Mouse (Mus musculus) left cerebral cortex, postnatal 10 days (tissue): ENCODE results near the gene Catsperb. TPM values are rescaled to one million over a fixed set of nuclear protein-coding genes. Genes with fewer than 3 reads are reported as not detected.
"Not testable (repeated sequence)": the region's sequence is repeated elsewhere in the genome, so short reads cannot be mapped to it uniquely, and the experiment has no call there.

Experiments
- DNase-seq, 2 experiments: peaks; one replicate each; pipeline ENCODE4 v3.0.0; 2021 to 2022; ENCODE audit warnings: low spot score in 2 of 2, mixed read lengths in 1 of 2; ENCODE audit errors: extremely low spot score in 1 of 2
- intact Hi-C: fragments of 180-260 bp; cut with DNase I; formaldehyde crosslinking; loops from one replicate; pipeline ENCODE4 v1.15.1; 2025
- microRNA-seq: library from miRNA; unstranded; fragments of <30 nt; microRNA quantifications from one replicate; pipeline ENCODE4 v1.2.0, GENCODE M21; 2022
- total RNA-seq, 2 experiments: library from RNA; stranded (reverse); gene quantifications; 2 replicates each; pipeline ENCODE4 v1.2.3; 2021

Catsperb gene
- total RNA-seq, result not detected

DNA sequence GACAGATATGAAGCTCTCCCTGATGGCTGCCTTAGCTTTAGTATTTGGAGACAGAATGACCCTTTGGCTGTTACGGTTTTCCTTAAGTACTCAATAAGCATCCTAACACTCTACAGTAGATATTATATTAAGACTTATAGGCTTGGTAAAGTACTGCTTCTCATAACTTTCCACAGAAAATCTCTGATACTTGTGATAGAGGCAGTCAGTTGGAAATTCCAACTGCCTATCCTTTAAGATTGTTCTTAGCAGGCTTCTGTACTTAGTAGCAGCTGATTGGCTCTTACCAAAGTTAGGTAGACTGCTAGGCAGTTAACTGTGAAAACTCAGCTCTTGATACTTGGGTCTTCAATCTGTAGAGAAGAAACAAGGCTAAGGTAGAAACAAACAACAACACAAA lies at the start of gene Catsperb:
Gene Catsperb (plus strand): TSS at position 301 of the 400 bp plus-strand sequence.
- intact Hi-C loops, DNase-seq: not testable (repeated sequence)

GRCm38 (mm10) chr12:101361468-101361867 lies 43.0 kb upstream of the Catsperb start:
- intact Hi-C loops, result loop anchor here (5.0 kb wide), 1 partner anchor 239 kb away; no protein-coding TSS in a partner anchor
- peak in 1 of 2 experiments; percentile 0 for DNase-seq

- DNase-seq, intact Hi-C loops: not testable (repeated sequence)
These were observed 23.0 kb upstream of the Catsperb start for GRCm38 (mm10) chr12:101381460-101381859.

DNA sequence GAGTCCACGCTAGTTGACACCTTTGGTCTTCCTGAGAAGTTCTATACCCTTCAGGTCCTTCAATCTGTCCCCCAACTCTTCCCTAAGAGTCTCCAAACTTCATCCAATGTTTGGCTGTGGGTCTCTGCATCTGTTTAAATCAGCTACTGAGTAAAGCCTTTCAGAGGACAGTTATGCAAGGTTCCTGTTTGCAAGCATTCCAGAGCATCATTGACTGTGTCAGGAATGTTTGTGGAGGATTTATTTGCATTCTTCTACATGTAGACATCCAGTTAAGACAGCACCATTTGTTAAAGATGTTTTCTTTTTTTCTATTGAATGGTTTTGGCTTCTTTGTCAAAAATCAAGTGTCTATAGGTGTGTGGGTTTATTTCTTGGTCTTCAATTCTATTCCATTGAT lies 21.7 kb downstream of the Catsperb start:
- intact Hi-C loops, result no loop called here
- DNase-seq, result no peak

DNA sequence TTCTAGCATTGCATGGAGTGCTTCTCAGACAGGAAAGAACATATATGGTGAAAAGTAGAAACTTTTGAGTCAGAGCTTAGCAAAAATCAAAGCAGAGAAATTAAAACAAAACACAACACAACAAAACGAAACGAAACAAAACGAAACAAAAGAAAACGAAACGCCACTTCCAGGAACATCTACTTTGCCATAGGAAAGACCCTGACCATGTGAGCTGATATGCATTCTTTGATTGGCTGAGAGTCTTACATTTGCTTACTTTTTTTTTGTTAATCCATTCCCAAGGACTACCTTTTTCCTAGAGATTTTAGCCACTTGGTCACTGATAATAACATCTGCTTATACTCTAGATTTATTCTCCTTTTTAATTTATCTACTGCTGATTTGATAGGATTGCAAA lies 57.6 kb downstream of the Catsperb start:
- intact Hi-C loops, result no loop called here
- no peak for DNase-seq

GRCm38 (mm10) chr12:101483571-101483970 lies 79.1 kb downstream of the Catsperb start:
- intact Hi-C loops, result no loop called here
- no peak for DNase-seq

GRCm38 (mm10) chr12:101511326-101511725 lies 106.9 kb downstream of the Catsperb start:
- DNase-seq, intact Hi-C loops: not testable (repeated sequence)

DNA sequence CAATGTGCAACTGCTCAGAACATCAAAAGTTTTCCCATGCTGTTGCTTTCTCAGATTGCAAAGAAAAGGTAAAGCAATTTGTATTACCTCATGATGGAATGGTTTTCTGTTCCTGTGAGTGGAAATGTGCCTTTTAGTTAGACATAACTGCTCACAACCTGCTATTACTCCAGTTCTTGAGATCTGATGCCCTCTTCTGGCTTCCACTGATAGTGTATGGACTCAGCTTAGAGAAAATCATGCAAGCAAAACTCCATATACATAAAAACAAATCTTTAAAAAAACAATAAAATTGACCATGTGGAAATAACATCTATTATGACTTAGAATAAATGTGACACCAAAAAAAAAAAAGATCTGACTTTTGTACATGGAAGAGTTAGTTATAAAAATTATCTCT lies 202.2 kb downstream of the Catsperb start:
- DNase-seq, result peak in 1 of 2 experiments; percentile 2
- intact Hi-C loops, result loop anchor here (5.0 kb wide), 1 partner anchor 484 kb away; no protein-coding TSS in a partner anchor

DNA sequence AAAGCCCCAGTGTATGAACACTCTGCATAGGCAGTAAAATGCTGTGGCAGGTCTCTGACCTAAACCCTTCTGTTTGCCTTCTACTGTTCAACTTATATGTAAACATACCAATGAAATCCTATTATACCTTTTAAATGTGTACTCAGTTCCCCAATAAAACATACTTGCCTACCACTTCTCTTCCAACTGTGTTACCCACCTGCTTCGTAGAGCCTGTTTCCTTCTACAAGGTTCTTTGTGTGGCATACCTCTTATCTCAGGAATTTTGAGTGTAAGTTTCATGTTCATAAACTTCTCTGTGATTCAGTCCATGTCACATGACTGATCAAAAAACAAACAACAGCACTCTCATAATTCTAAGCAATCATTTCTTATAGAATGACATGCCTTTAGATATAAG lies 228.7 kb downstream of the Catsperb start:
- intact Hi-C loops, result no loop called here
- no peak for DNase-seq

- DNase-seq, result no peak
These were observed 263.0 kb downstream of the Catsperb start for GRCm38 (mm10) chr12:101667502-101667901.

More at GRCm38 (mm10) chr12:101667502-101667901, 263.0 kb downstream of the Catsperb start:
- intact Hi-C loops, result no loop called here

Small RNA genes within 50 kb of the gene (microRNA-seq; reads per million reads assigned to microRNA genes)
- gene Gm24542, result not detected
